Mouse (Mus musculus): ENCODE data around the gene Trappc12. TPM values are rescaled to one million over a fixed set of nuclear protein-coding genes. Genes with fewer than 3 reads are reported as not detected.

The Trappc12 gene
- polyA plus RNA-seq, 1 experiment from 2014 or later = 38.7 TPM

GRCm38 (mm10) chr12:28688996-28689395 is 61.3 kb downstream of the Trappc12 start:
- Histone ChIP-seq H3K4me2 (ENCODE audit: low read depth) (no peak overlapping the region), H3K27ac (ENCODE audit: low read depth, low read length) (no peak overlapping the region), H3K4me1 (ENCODE audit: control insufficient read depth, insufficient read depth, low read length) (0 out of 2 replicates have a peak, but pooled peaks cover 3% of the 10 kb centered on the region), H3K27me3 (ENCODE audit: control insufficient read depth, insufficient read depth, low read length) (no peaks in the 10 kb centered on the region), H3K9me3 (ENCODE audit: control insufficient read depth, low read length) (no peaks in the 10 kb centered on the region), H3K4me3 (ENCODE audit: low read depth, low read length) (no peak overlapping the region), H3K36me3 (ENCODE audit: control insufficient read depth, insufficient read depth, low read length) (peaks cover 6% of the 10 kb centered on the region), H3K9ac (ENCODE audit: low read length) (no peak overlapping the region)
- ATAC-seq (ENCODE audit: insufficient read depth, low FRiP score, low TSS enrichment) (no peak), DNase-seq (ENCODE audit: low spot score) (no peak)
- 89% methylated on average over 6 of the region's 6 CpGs for WGBS

GRCm38 (mm10) chr12:28686199-28686879 is 63.9 kb downstream of the Trappc12 start:
- H3K4me2 ChIP-seq (ENCODE audit: low read depth) = no peak overlapping the region
- H3K9ac ChIP-seq (ENCODE audit: low read length) = no peak overlapping the region
- H3K4me1 ChIP-seq (ENCODE audit: control insufficient read depth, insufficient read depth, low read length) = 0 out of 2 replicates have a peak, but pooled peaks cover 3% of the 10 kb centered on the region
- 55% methylated on average over 8 of the region's 8 CpGs for WGBS
- peaks cover 4% of the 10 kb centered on the region for H3K36me3 ChIP-seq (ENCODE audit: control insufficient read depth, insufficient read depth, low read length)
- ATAC-seq (ENCODE audit: insufficient read depth, low FRiP score, low TSS enrichment) = no peak
- no peak overlapping the region for H3K4me3 ChIP-seq (ENCODE audit: low read depth, low read length)
- peak; percentile 27 for DNase-seq (ENCODE audit: low spot score)
- no peaks in the 10 kb centered on the region for H3K9me3 ChIP-seq (ENCODE audit: control insufficient read depth, low read length)
- H3K27ac ChIP-seq (ENCODE audit: low read depth, low read length) = no peak overlapping the region
- no peaks in the 10 kb centered on the region for H3K27me3 ChIP-seq (ENCODE audit: control insufficient read depth, insufficient read depth, low read length)

GRCm38 (mm10) chr12:28685771-28686170 is 64.5 kb downstream of the Trappc12 start:
- H3K9me3 ChIP-seq (ENCODE audit: control insufficient read depth, low read length) = no peaks in the 10 kb centered on the region
- no peaks in the 10 kb centered on the region for H3K36me3 ChIP-seq (ENCODE audit: control insufficient read depth, insufficient read depth, low read length)
- no peak overlapping the region for H3K27ac ChIP-seq (ENCODE audit: low read depth, low read length)
- 0 out of 2 replicates have a peak, but pooled peaks cover 3% of the 10 kb centered on the region for H3K4me1 ChIP-seq (ENCODE audit: control insufficient read depth, insufficient read depth, low read length)
- no peak overlapping the region for H3K4me3 ChIP-seq (ENCODE audit: low read depth, low read length)
- no peak overlapping the region for H3K9ac ChIP-seq (ENCODE audit: low read length)
- H3K4me2 ChIP-seq (ENCODE audit: low read depth) = no peak overlapping the region
- no peak for ATAC-seq (ENCODE audit: insufficient read depth, low FRiP score, low TSS enrichment)
- WGBS = 56% methylated on average over 3 of the region's 3 CpGs
- DNase-seq (ENCODE audit: low spot score) = no peak
- no peaks in the 10 kb centered on the region for H3K27me3 ChIP-seq (ENCODE audit: control insufficient read depth, insufficient read depth, low read length)

- no peaks in the 10 kb centered on the region for H3K9me3 ChIP-seq (ENCODE audit: control insufficient read depth, low read length)
- 0 out of 2 replicates have a peak, but pooled peaks cover 3% of the 10 kb centered on the region for H3K4me1 ChIP-seq (ENCODE audit: control insufficient read depth, insufficient read depth, low read length)
- H3K4me2 ChIP-seq (ENCODE audit: low read depth) = no peak overlapping the region
- no peak overlapping the region for H3K4me3 ChIP-seq (ENCODE audit: low read depth, low read length)
- WGBS = 78% methylated on average over 1 of the region's 1 CpGs
- ATAC-seq (ENCODE audit: insufficient read depth, low FRiP score, low TSS enrichment) (no peak), DNase-seq (ENCODE audit: low spot score) (no peak)
- no peaks in the 10 kb centered on the region for H3K27me3 ChIP-seq (ENCODE audit: control insufficient read depth, insufficient read depth, low read length)
- H3K36me3 ChIP-seq (ENCODE audit: control insufficient read depth, insufficient read depth, low read length) = no peaks in the 10 kb centered on the region
- no peak overlapping the region for H3K27ac ChIP-seq (ENCODE audit: low read depth, low read length)
- no peak overlapping the region for H3K9ac ChIP-seq (ENCODE audit: low read length)
Measured at GRCm38 (mm10) chr12:28684674-28685073, 65.6 kb downstream of the Trappc12 start.

GRCm38 (mm10) chr12:28675925-28676209 is 74.4 kb downstream of the Trappc12 start:
- Histone ChIP-seq H3K9ac (ENCODE audit: low read length) (peak overlapping the region; percentile 58), H3K27ac (ENCODE audit: low read depth, low read length) (peak overlapping the region; percentile 77), H3K4me3 (ENCODE audit: low read depth, low read length) (peak overlapping the region; percentile 37; the same call in 1 of the 2 replicates), H3K4me1 (ENCODE audit: control insufficient read depth, insufficient read depth, low read length) (peaks cover 6% of the 10 kb centered on the region; the same call in 1 of the 2 replicates), H3K36me3 (ENCODE audit: control insufficient read depth, insufficient read depth, low read length) (no peaks in the 10 kb centered on the region; the same call in 1 of the 2 replicates), H3K4me2 (ENCODE audit: low read depth) (peak overlapping the region; percentile 57), H3K9me3 (ENCODE audit: control insufficient read depth, low read length) (no peaks in the 10 kb centered on the region; the same call in 1 of the 2 replicates), H3K27me3 (ENCODE audit: control insufficient read depth, insufficient read depth, low read length) (no peaks in the 10 kb centered on the region)
- ATAC-seq (ENCODE audit: insufficient read depth, low FRiP score, low TSS enrichment) = no peak
- DNase-seq (ENCODE audit: low spot score) = no peak
- WGBS = 73% methylated on average over 5 of the region's 5 CpGs

- H3K4me3 ChIP-seq (ENCODE audit: low read depth, low read length) = peak within 1 kb of the TSS; percentile 37
- H3K27ac ChIP-seq (ENCODE audit: low read depth, low read length) = peak within 1 kb of the TSS; percentile 77
- 3% methylated on average over 51 of the region's 53 CpGs for WGBS
- H3K27me3 ChIP-seq (ENCODE audit: control insufficient read depth, insufficient read depth, low read length) = no peaks in the 10 kb centered on the region
- no peaks in the 10 kb centered on the region; the same call in 1 of the 2 replicates for H3K9me3 ChIP-seq (ENCODE audit: control insufficient read depth, low read length)
- peak within 1 kb of the TSS; percentile 58 for H3K9ac ChIP-seq (ENCODE audit: low read length)
- ATAC-seq (ENCODE audit: insufficient read depth, low FRiP score, low TSS enrichment) (peak; percentile 97), DNase-seq (ENCODE audit: low spot score) (peak; percentile 89)
- no peaks in the 10 kb centered on the region; the same call in 1 of the 2 replicates for H3K36me3 ChIP-seq (ENCODE audit: control insufficient read depth, insufficient read depth, low read length)
- H3K4me2 ChIP-seq (ENCODE audit: low read depth) = peak within 1 kb of the TSS; percentile 57
- peaks cover 6% of the 10 kb centered on the region; the same call in 1 of the 2 replicates for H3K4me1 ChIP-seq (ENCODE audit: control insufficient read depth, insufficient read depth, low read length)
Measured at GRCm38 (mm10) chr12:28675121-28675924, 74.9 kb downstream of the Trappc12 start, which contains the start of gene Adi1. Adi1 (plus strand) TSS chr12:28675231.

- Histone ChIP-seq H3K9me3 (ENCODE audit: control insufficient read depth, low read length) (no peaks in the 10 kb centered on the region; the same call in 1 of the 2 replicates), H3K4me3 (ENCODE audit: low read depth, low read length) (no peak overlapping the region), H3K4me2 (ENCODE audit: low read depth) (no peak overlapping the region), H3K27me3 (ENCODE audit: control insufficient read depth, insufficient read depth, low read length) (no peaks in the 10 kb centered on the region), H3K27ac (ENCODE audit: low read depth, low read length) (no peak overlapping the region), H3K9ac (ENCODE audit: low read length) (no peak overlapping the region; the same call in 1 of the 2 replicates), H3K4me1 (ENCODE audit: control insufficient read depth, insufficient read depth, low read length) (peaks cover 6% of the 10 kb centered on the region; the same call in 1 of the 2 replicates), H3K36me3 (ENCODE audit: control insufficient read depth, insufficient read depth, low read length) (no peaks in the 10 kb centered on the region; the same call in 1 of the 2 replicates)
- WGBS = 86% methylated on average over 10 of the region's 10 CpGs
- DNase-seq (ENCODE audit: low spot score) = peak; percentile 7
- no peak for ATAC-seq (ENCODE audit: insufficient read depth, low FRiP score, low TSS enrichment)
Measured at GRCm38 (mm10) chr12:28674038-28674720, 76.1 kb downstream of the Trappc12 start.

- WGBS = 53% methylated on average over 8 of the region's 8 CpGs
- H3K9me3 ChIP-seq (ENCODE audit: control insufficient read depth, low read length) = no peaks in the 10 kb centered on the region
Measured at GRCm38 (mm10) chr12:28667287-28667686, 83.0 kb downstream of the Trappc12 start.

More at GRCm38 (mm10) chr12:28667287-28667686, 83.0 kb downstream of the Trappc12 start:
- DNase-seq (ENCODE audit: low spot score) (peak; percentile 6), ATAC-seq (ENCODE audit: insufficient read depth, low FRiP score, low TSS enrichment) (no peak)
- no peaks in the 10 kb centered on the region for H3K27me3 ChIP-seq (ENCODE audit: control insufficient read depth, insufficient read depth, low read length)
- no peaks in the 10 kb centered on the region for H3K4me1 ChIP-seq (ENCODE audit: control insufficient read depth, insufficient read depth, low read length)
- no peaks in the 10 kb centered on the region for H3K36me3 ChIP-seq (ENCODE audit: control insufficient read depth, insufficient read depth, low read length)
- H3K9ac ChIP-seq (ENCODE audit: low read length) = peak overlapping the region; percentile 14; the same call in 1 of the 2 replicates
- H3K27ac ChIP-seq (ENCODE audit: low read depth, low read length) = no peak overlapping the region
- H3K4me3 ChIP-seq (ENCODE audit: low read depth, low read length) = no peak overlapping the region
- H3K4me2 ChIP-seq (ENCODE audit: low read depth) = no peak overlapping the region
